Mouse (Mus musculus) small intestine, adult 2 months (tissue): Measurements from ENCODE around the gene Eci1.

Source experiments
- CTCF ChIP-seq: fragments of 200-500 bp; IDR thresholded peaks from 2 replicates; pipeline ENCODE4 v1.5.1; 2012; ENCODE audit warnings: low read depth, mild to moderate bottlenecking, control low read depth, inconsistent platforms, low read length, moderate library complexity, mixed read lengths; ENCODE audit not compliant: insufficient replicate concordance, insufficient read length; ENCODE audit errors: extremely low read depth
- POLR2A ChIP-seq: fragments of 200-500 bp; IDR thresholded peaks from 2 replicates; pipeline ENCODE4 v1.6.1; 2012; ENCODE audit warnings: low read depth, mild to moderate bottlenecking, control low read depth, inconsistent platforms, low read length, moderate library complexity

DNA sequence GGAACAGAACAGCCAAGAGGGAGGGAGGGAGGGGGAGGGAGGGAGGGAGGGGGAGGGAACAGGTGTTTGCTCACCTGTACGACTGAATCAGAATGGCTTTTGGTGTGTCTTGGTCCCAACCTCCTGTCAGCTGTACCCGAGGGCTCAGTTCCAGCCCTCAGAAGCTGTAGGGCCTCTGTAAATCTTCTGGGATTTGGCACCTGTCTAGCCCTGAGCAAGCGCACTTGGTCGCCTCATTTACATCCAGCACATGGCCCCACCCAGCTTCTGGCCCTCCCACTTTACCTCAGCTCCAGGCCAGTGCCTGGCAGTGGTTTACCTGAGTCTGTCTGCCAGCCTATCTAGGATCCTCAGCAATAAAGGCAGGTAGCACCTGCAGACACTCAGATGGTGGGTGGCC is 32.9 kb upstream of the Eci1 start:
- TF ChIP-seq CTCF (no peak), POLR2A (no peak)
